Mouse (Mus musculus) midbrain, embryonic 10.5 days (tissue): Measurements from ENCODE around the gene Mrpl45. TPM values are rescaled to one million over a fixed set of nuclear protein-coding genes. Genes with fewer than 3 reads are reported as not detected.
"Not testable (repeated sequence)": the region's sequence is repeated elsewhere in the genome, so short reads cannot be mapped to it uniquely, and the experiment has no call there.

ENCODE experiments used
- DNase-seq: peaks from one replicate; pipeline ENCODE4 v3.0.0-alpha.2; 2017; ENCODE audit warnings: low spot score
- H3K27ac ChIP-seq: fragments of 300-500 bp; sonication (generic); replicated peaks from 2 replicates; pipeline ENCODE4 v1.5.1; 2016; ENCODE audit warnings: mild to moderate bottlenecking
- H3K27me3 ChIP-seq: fragments of 300-500 bp; sonication (generic); 2 replicates; pipeline ENCODE4 v1.6.1; 2016; ENCODE audit warnings: low read depth, mild to moderate bottlenecking; ENCODE audit not compliant: poor library complexity, severe bottlenecking
- H3K36me3 ChIP-seq: fragments of 300-500 bp; sonication (generic); 2 replicates; pipeline ENCODE4 v1.6.1; 2016; ENCODE audit warnings: mild to moderate bottlenecking, moderate library complexity
- H3K4me1 ChIP-seq: fragments of 300-500 bp; sonication (generic); 2 replicates; pipeline ENCODE4 v1.6.1; 2016
- H3K4me3 ChIP-seq: fragments of 300-500 bp; sonication (generic); 2 replicates; pipeline ENCODE4 v1.5.1; 2016; ENCODE audit warnings: mild to moderate bottlenecking, moderate library complexity
- H3K9me3 ChIP-seq: fragments of 300-500 bp; sonication (generic); replicated peaks from 2 replicates; pipeline ENCODE4 v1.6.1; 2016; ENCODE audit warnings: mild to moderate bottlenecking
- WGBS: fragments of 180-500 bp; shearing (Covaris S2); methylation state at CpG from one replicate; pipeline ENCODE4 v1.1.7; 2016; 5-methylcytosine and 5-hydroxymethylcytosine counted together
- polyA plus RNA-seq: library from polyadenylated mRNA; unstranded; fragments of >200 nt; fragmentation: Nextera tagmentation; extraction: Ambion mirVana; gene quantifications from 2 replicates; pipeline ENCODE4 v1.2.1, GENCODE M21; 2016

The Mrpl45 gene
- 61.7 and 69.5 TPM in 2 replicates for polyA plus RNA-seq

GRCm38 (mm10) chr11:97315504-97316503, at the start of gene Mrpl45:
Gene Mrpl45 (plus strand): TSS chr11:97315716.
- H3K4me3 ChIP-seq: peak within 1 kb of the TSS; percentile 66
- peak within 1 kb of the TSS; percentile 89 for H3K27ac ChIP-seq
- peaks cover 18% of the 10 kb centered on the region for H3K4me1 ChIP-seq
- WGBS: under 1% methylated on average over 50 of the region's 50 CpGs
- H3K9me3 ChIP-seq: no peaks in the 10 kb centered on the region
- H3K27me3 ChIP-seq: peaks cover 8% of the 10 kb centered on the region; the same call in 1 of the 2 replicates
- peaks cover 32% of the 10 kb centered on the region for H3K36me3 ChIP-seq
- peak; percentile 97 for DNase-seq

DNA sequence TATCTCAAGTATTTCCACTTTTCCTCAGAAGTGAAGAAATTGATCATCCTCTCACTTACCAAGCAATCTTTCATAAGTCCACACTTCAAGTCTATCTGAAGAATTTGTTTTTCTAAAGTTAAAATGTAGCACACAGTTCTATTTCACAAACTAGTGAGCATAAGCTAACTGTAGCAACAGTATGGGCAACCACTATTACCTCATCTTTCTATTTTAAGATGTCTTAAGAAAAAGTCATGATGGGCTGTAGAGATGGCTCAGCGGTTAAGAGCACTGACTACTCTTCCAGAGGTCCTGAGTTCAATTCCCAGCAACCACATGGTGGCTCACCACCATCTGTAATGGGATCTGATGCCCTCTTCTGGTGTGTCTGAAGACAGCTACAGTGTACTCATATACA, 49.0 kb upstream of the Mrpl45 start:
- not testable (repeated sequence) for H3K9me3 ChIP-seq, H3K27me3 ChIP-seq

DNA sequence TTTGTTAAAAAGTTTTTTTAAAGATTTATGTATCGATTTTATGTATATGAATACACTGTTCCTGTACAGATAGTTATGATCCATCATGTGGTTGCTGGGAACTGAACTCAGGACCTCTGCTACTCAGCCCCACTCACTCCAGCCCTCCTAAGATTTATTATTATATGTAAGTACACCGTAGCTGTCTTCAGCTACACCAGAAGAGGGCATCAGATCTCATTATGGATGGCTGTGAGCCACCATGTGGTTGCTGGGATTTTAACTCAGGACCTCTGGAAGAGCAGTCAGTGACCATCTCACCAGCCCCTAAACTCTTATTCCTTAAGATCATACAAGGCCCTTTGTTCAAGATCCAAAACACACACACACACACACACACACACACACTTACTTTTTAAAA, 45.5 kb upstream of the Mrpl45 start:
- H3K4me1 ChIP-seq, H3K27me3 ChIP-seq, DNase-seq, H3K27ac ChIP-seq, H3K9me3 ChIP-seq, H3K4me3 ChIP-seq: not testable (repeated sequence)
- 89% methylated on average over 2 of the region's 2 CpGs for WGBS
- peaks cover 43% of the 10 kb centered on the region for H3K36me3 ChIP-seq

More for the DNA sequence above, 49.0 kb upstream of the Mrpl45 start:
- 100% methylated on average over 1 of the region's 1 CpGs for WGBS
- not testable (repeated sequence) for H3K4me3 ChIP-seq, DNase-seq, H3K27ac ChIP-seq, H3K4me1 ChIP-seq
- H3K36me3 ChIP-seq: peaks cover 58% of the 10 kb centered on the region

GRCm38 (mm10) chr11:97272835-97273234, 42.7 kb upstream of the Mrpl45 start:
- H3K4me3 ChIP-seq: no peak overlapping the region
- H3K36me3 ChIP-seq: peaks cover 26% of the 10 kb centered on the region
- no peak for DNase-seq
- no peak overlapping the region for H3K27ac ChIP-seq
- H3K27me3 ChIP-seq: no peaks in the 10 kb centered on the region
- 98% methylated on average over 4 of the region's 4 CpGs for WGBS
- peaks cover 1% of the 10 kb centered on the region for H3K4me1 ChIP-seq
- 0 out of 2 replicates have a peak, but pooled peaks cover 3% of the 10 kb centered on the region for H3K9me3 ChIP-seq

DNA sequence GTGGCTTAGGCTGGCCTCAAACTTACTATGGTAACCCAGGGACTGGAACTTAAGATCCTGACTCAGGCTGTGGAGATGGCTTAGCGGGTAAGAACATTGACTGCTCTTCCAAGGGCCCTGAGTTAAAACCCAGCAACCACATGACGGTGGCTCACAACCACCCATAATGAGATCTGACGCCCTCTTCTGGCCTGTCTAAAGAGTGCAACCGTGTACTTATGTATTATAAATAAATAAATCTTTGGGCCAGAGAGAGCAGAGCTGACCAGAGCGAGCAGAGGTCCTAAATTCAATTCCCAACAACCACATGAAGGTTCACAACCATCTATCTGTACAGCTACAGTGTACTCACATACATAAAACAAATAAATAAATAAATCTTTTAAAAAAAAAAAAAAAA, 41.9 kb upstream of the Mrpl45 start:
- WGBS: 87% methylated on average over 5 of the region's 5 CpGs
- Histone ChIP-seq H3K27me3 (no peaks in the 10 kb centered on the region), H3K4me1 (peaks cover 9% of the 10 kb centered on the region), H3K36me3 (peaks cover 26% of the 10 kb centered on the region), H3K4me3 (no peak overlapping the region), H3K9me3 (0 out of 2 replicates have a peak, but pooled peaks cover 3% of the 10 kb centered on the region), H3K27ac (no peak overlapping the region)
- DNase-seq: no peak

GRCm38 (mm10) chr11:97274947-97275346, 40.6 kb upstream of the Mrpl45 start:
- not testable (repeated sequence) for H3K27ac ChIP-seq, H3K4me3 ChIP-seq, H3K9me3 ChIP-seq, DNase-seq, H3K27me3 ChIP-seq
- WGBS: 96% methylated on average over 6 of the region's 6 CpGs
- H3K4me1 ChIP-seq: peaks cover 18% of the 10 kb centered on the region
- H3K36me3 ChIP-seq: peaks cover 26% of the 10 kb centered on the region

DNA sequence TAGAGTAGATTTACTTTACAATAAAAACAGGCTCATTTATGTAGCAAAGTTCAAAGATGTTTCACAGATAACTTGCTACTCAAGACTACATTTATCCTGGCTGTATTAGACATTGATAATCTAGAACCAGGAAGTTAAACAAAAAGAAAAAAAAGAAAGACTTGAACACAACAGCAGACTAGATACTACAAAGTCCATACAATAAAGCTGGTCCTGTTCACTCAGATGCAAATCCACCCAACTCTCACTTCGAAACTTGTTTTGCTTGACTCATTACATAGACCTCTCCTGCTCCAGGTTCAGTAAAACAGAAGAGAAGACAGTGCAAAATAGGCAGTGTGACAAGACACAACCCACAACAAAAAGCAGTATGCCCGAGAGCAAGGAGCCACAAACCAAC, 40.2 kb upstream of the Mrpl45 start:
- 0 out of 2 replicates have a peak, but pooled peaks cover 3% of the 10 kb centered on the region for H3K9me3 ChIP-seq
- 93% methylated on average over 2 of the region's 2 CpGs for WGBS
- no peaks in the 10 kb centered on the region for H3K27me3 ChIP-seq
- DNase-seq: no peak
- peaks cover 18% of the 10 kb centered on the region for H3K4me1 ChIP-seq
- no peak overlapping the region for H3K4me3 ChIP-seq
- H3K36me3 ChIP-seq: peaks cover 26% of the 10 kb centered on the region
- no peak overlapping the region for H3K27ac ChIP-seq

DNA sequence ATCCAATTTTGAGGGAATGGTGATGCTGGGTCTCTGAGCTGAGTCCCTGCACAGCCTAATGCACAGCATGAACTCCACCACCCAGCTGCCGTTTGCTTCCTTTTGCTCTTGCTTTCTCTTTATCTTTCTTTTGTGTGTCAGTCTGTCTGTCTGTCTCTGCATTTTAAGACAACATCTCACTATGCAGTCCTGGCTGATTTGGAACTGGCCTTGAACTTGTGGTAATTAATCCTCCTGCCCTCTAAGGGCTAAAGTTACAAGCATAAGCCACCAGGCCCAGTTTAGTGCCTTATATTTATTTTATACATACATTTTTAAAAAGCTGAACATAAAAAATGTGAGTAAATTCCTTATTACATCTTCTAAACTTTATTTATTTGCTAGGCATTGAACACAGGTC, 39.5 kb upstream of the Mrpl45 start:
- DNase-seq: no peak
- 68% methylated on average over 1 of the region's 1 CpGs for WGBS

DNA sequence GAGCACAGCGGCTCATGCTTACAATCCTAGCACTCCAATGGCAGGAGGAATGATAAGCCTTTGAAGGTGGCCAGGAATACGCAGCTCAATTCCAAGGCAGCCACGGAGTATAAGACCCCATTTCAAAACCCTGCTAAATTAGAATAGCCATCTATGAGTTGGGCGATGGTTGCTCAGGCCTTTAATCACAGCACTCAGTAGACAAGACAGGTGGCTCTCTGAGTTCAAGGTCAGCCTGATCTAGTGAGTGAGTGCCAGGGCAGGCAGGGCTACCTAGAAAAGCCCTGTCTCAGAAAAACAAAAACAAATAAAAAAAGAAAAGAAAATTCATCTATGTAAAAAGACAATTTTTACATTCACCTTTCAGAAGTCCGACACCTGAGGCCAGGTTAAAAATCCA, 38.4 kb upstream of the Mrpl45 start:
- H3K4me3 ChIP-seq: no peak overlapping the region
- H3K4me1 ChIP-seq: peaks cover 24% of the 10 kb centered on the region
- 0 out of 2 replicates have a peak, but pooled peaks cover 3% of the 10 kb centered on the region for H3K9me3 ChIP-seq
- H3K27ac ChIP-seq: no peak overlapping the region
- no peak for DNase-seq
- peaks cover 26% of the 10 kb centered on the region for H3K36me3 ChIP-seq
- WGBS: 92% methylated on average over 5 of the region's 5 CpGs
- H3K27me3 ChIP-seq: peaks cover 4% of the 10 kb centered on the region; the same call in 1 of the 2 replicates

More for the DNA sequence above, 39.5 kb upstream of the Mrpl45 start:
- peaks cover 26% of the 10 kb centered on the region for H3K36me3 ChIP-seq
- H3K27ac ChIP-seq: no peak overlapping the region
- H3K9me3 ChIP-seq: 0 out of 2 replicates have a peak, but pooled peaks cover 3% of the 10 kb centered on the region
- no peaks in the 10 kb centered on the region for H3K27me3 ChIP-seq
- H3K4me1 ChIP-seq: peaks cover 23% of the 10 kb centered on the region
- H3K4me3 ChIP-seq: no peak overlapping the region

GRCm38 (mm10) chr11:97278456-97278855, 37.1 kb upstream of the Mrpl45 start:
- peaks cover 24% of the 10 kb centered on the region for H3K4me1 ChIP-seq

DNA sequence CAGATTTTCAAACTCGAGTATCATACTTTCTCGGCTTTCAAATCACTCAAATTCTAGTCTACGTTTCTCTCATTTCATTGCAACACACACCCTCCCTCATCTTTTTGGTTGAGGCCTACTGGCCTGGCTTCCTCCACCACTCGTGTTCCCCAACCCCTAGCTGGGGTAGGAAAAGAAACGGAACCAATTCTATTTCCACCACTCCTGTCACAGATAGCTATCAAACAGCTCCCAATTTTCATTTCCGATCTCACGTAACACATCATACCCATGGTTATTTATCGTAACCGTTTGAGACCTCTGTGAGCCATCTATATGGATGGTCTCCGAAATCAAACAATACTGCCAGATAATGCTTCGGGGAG, 36.5 kb upstream of the Mrpl45 start:
- H3K36me3 ChIP-seq: peaks cover 16% of the 10 kb centered on the region
- peaks cover 24% of the 10 kb centered on the region for H3K4me1 ChIP-seq
- H3K27me3 ChIP-seq: peaks cover 4% of the 10 kb centered on the region; the same call in 1 of the 2 replicates
- H3K27ac ChIP-seq: peak overlapping the region; percentile 99
- H3K4me3 ChIP-seq: peak overlapping the region; percentile 98
- no peak for DNase-seq
- 32% methylated on average over 11 of the region's 11 CpGs for WGBS
- H3K9me3 ChIP-seq: 0 out of 2 replicates have a peak, but pooled peaks cover 3% of the 10 kb centered on the region

More at GRCm38 (mm10) chr11:97278456-97278855, 37.1 kb upstream of the Mrpl45 start:
- peak overlapping the region; percentile 99 for H3K27ac ChIP-seq
- H3K27me3 ChIP-seq: peaks cover 4% of the 10 kb centered on the region; the same call in 1 of the 2 replicates
- peaks cover 16% of the 10 kb centered on the region for H3K36me3 ChIP-seq
- 0 out of 2 replicates have a peak, but pooled peaks cover 3% of the 10 kb centered on the region for H3K9me3 ChIP-seq
- no peak for DNase-seq
- H3K4me3 ChIP-seq: peak overlapping the region; percentile 98
- 87% methylated on average over 6 of the region's 6 CpGs for WGBS

GRCm38 (mm10) chr11:97279405-97280215, 35.9 kb upstream of the Mrpl45 start:
- Histone ChIP-seq H3K4me3 (peak overlapping the region; percentile 98), H3K36me3 (peaks cover 11% of the 10 kb centered on the region)
- WGBS: under 1% methylated on average over 64 of the region's 64 CpGs

More at GRCm38 (mm10) chr11:97279405-97280215, 35.9 kb upstream of the Mrpl45 start:
- 0 out of 2 replicates have a peak, but pooled peaks cover under 1% of the 10 kb centered on the region for H3K9me3 ChIP-seq
- peaks cover 4% of the 10 kb centered on the region; the same call in 1 of the 2 replicates for H3K27me3 ChIP-seq
- peaks cover 24% of the 10 kb centered on the region for H3K4me1 ChIP-seq
- peak; percentile 88 for DNase-seq
- H3K27ac ChIP-seq: peak overlapping the region; percentile 99
